Mouse (Mus musculus) lung, postnatal 0 days (tissue): ENCODE measurements around the gene Sap30bp.

ENCODE experiments used
- CTCF ChIP-seq: IDR thresholded peaks from 2 replicates; pipeline ENCODE4 v1.5.1; 2016; ENCODE audit warnings: antibody characterized with exemption, mild to moderate bottlenecking
- EP300 ChIP-seq: IDR thresholded peaks from 2 replicates; pipeline ENCODE4 v1.6.1; 2016; ENCODE audit warnings: antibody characterized with exemption, mild to moderate bottlenecking, control low read depth

DNA sequence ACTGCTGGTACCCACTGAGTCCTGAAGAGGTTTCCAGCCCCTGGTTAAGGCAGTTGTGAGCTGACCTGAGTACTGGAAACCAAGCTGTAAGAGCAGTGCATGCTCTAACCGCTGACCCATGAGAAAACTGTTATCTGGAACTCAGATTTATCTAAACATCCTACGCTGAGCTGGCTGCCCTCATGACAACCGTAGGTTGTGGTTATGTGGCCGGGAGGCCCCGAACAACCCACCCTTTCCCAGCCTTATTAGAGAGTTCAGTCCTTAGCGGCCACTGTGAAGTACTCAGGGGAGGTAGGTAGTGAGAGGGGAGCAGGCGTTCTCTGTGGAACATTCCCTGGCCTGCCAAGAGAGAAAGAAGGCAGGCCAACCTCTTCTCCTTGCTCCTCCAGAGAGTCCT, 65.9 kb downstream of the Sap30bp start:
- TF ChIP-seq CTCF, result no peak
- no peak for TF ChIP-seq EP300
